Mouse (Mus musculus) c-Kit-positive CD71-negative TER-119-negative erythroid progenitor cells, embryonic 14.5 days (primary cell): Measurements from ENCODE around the gene Mgat1.
"Not testable (repeated sequence)": the region's sequence is repeated elsewhere in the genome, so short reads cannot be mapped to it uniquely, and the experiment has no call there.

ENCODE experiments used
- DNase-seq: peaks from one replicate; pipeline ENCODE4 v3.0.0-alpha.2; 2013; ENCODE audit warnings: low read depth

Gene Mgat1

DNA sequence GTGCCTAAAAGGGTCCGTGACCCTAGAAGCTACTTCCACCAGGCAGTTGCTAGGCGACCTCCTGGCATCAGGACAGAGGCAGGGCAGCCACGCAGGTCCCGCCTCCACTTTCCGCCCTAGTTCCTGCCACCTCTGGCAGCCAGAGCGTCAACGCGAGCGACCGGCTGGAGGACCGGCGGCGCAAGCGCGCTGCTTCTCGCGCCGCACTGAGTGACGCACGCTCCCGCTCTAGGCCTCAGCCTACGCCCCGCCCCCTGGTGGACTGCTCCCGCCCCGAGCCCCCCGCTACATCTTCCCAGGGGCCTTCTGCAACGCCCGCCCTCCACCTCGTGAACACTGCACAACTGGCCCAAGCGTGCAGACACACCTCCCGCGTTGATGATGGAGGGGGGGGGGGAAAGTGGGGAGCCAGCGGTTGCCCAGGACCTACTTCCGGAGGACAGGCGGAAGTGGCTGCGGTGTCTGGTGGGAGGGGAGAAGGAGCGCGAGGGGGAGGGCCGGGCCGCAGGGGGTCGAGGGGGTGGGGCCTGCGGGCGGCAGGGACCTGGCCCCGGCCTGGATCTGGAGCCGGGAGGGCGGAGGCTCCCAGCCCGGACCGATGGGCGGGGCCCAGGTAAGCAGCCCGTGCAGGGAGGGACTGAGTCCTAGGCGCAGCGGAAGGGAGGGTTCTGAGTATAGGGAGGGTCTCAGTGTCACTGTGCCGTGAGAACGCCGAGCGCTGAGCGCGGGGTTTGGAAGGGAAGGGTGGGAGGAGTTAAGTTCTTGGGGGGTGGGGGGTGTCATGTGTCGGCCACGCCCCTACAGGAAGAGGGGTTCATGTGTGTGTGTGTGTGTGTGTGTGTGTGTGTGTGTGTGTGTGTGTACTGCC is at the start of gene Mgat1:
Gene Mgat1 (plus strand): TSS at position 465 of the 868 bp plus-strand sequence.
- DNase-seq, result peak; percentile 85

DNA sequence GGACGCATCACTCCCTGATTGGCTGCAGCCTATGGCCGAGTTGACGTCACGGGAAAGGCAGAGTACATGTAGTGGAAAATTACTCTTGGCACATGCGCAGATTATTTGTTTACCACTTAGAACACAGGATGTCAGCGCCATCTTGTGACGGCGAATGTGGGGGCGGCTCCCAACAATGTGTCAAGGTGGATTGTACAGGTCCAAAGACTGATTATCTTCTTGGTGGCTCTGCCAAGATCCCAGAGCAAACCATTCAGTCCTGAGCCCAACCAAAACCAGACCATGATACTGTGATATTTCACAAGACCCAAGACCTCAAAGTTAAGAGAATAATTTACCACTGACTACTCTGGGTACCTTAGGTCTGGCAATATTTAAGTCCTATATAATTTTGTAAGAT is 49.2 kb upstream of the Mgat1 start:
- not testable (repeated sequence) for DNase-seq

DNA sequence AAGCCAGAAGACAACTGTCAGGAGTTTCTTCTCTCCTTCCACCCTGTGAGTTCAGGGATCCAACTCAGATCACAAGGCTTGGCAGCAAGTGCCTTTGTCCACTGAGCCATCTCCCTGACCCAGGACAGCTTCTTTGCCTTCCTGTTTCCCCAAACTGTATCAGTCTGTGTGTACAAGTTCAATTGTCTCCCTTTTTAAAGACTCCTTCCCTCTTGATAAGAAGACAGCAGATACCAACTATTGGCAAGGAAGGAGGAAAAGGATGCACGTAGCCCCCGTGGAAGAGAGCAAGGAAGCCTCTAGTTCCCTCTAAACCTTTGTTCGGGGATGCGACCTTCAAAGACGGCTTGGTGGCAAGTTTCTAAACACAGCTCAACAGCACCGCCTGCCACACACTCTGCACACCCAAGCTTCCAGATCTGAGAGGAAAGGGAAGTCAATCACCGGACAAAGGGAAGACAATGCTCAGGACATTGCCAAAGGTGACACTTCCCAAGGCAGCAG is 48.1 kb upstream of the Mgat1 start:
- no peak for DNase-seq

GRCm38 (mm10) chr11:49200666-49201065 is 43.3 kb upstream of the Mgat1 start:
- no peak for DNase-seq

DNA sequence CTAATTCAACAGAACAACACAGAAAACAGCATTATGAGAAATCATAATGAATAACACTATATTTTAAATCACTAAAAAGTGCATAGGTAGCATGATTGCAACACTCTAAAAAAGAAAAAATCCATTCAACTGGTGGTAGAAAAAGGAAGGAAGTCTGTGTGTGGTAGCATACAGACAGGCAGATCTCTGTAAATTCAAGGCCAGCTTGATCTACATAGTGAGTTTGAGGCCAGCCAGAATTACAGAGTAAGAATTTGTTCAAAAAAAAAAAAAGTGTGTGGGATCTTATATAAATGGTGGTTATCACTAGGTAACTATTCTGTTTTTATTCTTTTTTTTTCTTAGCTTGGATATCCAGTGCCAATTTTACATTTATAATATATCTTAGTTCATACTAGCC is 42.8 kb upstream of the Mgat1 start:
- DNase-seq, result no peak

DNA sequence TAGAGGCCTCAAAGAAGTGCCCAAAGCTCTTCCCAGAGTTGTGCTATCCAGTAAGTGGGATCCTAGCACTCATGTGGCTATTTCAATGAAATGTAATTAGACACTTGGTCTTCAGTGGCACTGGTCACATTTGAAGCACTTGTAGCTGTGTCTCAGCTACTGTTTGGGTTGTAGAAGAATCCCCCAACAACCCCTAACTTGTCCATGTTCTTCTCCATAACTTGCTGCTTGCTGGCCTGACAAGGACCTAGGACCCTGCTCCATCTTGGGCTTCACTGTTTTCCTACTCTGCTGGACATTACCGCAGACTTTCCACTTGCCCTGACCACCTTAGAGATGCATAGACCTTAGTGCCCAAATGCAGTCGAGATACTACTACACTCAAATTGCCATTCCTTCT is 41.9 kb upstream of the Mgat1 start:
- DNase-seq, result no peak

GRCm38 (mm10) chr11:49202523-49203061 is 41.4 kb upstream of the Mgat1 start:
- no peak for DNase-seq

DNA sequence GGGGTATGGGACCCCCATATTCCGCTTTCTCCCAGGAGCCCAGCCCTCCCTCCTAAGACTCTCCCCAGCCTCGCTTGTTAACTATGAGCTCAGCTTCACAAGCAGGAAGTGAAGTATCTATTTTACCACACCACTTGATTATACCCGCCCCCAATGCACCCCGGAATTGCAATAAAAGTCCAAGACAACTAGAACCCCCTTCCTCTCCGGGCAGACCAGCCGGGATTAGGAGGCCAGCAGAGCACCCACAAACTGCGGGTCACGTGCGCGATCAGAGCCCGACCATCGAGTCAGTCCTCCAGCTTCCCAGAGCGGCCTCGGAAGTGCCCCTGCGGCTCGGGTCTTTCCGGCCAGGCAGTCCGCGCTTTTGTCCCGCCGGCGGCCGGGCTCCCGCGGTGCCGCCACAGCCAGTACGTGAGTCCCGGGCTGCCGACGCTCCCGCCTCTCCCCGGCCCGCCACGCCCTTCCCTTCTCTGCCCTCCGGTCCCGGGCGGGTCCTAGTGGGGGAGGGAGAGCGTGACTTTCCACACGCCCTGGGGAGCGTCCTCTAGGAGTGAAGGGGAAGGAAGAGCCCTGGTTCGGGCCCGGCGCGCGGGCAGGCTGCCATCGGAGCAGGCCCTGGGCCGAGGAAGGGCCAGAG is 40.7 kb upstream of the Mgat1 start, which contains the start of gene Zfp62:
Gene Zfp62 (plus strand): TSS at position 164 of the 640 bp plus-strand sequence.
- peak; percentile 89 for DNase-seq

- no peak for DNase-seq
These were observed 40.1 kb upstream of the Mgat1 start for GRCm38 (mm10) chr11:49203771-49204497.

DNA sequence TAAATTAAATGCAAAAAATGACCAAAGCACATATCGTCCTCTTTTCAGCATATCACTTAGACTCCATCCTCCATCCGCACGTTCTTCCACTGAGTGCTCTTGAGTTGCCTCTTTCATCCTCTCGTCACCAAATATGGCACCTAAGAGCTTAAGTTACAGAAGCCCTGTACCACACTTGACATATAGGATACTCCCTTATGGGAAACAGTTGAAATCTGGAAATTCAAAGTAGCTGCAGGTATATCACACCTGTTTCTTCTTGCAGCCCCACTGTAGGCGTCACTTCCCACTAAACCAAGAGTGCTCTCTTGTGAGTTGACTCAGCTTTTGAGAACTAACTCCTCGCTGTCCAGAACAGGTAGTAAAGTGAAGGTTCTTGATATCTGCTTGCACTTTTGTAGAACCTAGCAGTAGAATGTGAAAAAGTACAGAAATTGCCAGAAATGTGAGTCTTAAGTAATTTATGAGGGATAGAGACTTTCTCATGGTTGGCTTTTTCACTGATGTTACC is 38.9 kb upstream of the Mgat1 start:
- DNase-seq, result no peak

GRCm38 (mm10) chr11:49207495-49207894 is 36.5 kb upstream of the Mgat1 start:
- no peak for DNase-seq

DNA sequence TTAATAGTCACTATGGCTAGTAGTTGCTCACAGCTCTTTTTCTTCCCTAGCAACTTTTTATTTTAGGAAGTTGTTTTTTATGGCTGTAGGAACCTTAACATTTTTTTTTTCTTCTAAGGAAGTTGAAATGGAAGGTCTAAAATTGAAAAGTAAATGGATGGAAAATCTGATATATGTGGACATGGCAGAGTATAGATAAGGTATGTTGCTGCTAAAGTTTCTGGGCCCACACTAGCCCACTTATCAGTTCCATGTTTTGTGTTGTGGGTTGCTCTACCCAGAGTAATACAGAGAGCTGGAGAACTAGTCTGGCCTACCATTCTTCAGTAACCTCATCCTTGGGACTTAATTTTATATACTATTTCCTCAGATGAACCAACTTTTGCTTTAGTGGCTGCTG is 31.4 kb upstream of the Mgat1 start:
- no peak for DNase-seq

DNA sequence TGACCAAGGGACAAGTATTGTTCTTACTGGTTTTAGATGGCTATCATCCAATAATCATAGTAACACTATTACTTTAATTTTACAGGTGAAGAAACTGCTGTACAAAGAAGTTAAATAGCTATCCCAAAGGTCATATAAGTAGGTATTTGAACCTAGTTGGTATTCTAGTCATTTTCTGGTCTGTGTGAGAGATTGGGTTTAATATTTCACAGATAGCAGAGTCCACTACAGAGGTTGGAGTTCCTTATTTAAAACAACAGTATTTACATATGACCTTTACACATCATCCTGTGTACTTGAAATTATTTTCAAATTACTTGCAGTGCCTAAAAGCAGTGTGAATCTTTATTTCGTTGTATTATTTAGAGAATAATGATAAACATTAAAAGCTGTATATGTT is 30.5 kb upstream of the Mgat1 start:
- DNase-seq, result no peak

DNA sequence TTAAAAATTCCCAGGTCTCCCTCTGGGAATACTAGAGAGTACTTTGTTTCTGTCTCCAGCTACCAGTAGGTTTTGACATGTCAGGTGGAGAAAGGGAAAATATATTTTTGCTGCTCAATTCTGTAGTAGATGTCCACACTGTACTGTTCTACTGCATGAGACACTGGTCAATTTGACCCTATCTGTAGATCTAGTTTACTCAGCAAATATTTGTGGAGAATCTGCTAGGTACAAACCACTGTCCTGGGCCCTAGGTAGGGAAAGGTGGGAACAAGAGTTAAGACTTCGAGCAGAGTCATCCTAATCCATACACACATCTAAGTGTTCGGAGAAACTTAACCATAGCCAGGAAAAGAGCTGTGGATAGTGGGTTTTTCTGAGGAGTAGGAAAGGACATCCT is 24.7 kb upstream of the Mgat1 start:
- no peak for DNase-seq

DNA sequence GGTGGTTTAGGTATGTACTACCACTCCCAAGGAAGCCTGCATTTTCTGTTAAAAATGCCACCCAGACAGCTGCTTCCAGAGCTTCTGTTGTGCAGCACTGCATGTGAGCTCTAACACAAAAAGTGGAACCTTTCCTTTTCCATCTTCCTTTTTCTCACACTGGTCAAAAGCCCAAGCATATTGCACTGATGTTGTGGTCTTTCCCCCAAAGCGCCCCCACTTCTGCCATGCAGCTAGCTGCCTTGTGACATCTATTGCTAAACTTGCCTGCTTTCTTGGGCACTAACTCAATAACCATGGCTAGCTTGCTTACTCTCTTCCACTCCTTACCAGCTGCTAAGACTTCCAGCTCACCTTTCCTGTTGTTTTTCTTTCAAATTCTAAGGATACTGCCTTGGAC is 19.5 kb upstream of the Mgat1 start:
- no peak for DNase-seq

- no peak for DNase-seq
These were observed 11.2 kb upstream of the Mgat1 start for GRCm38 (mm10) chr11:49232781-49233180.

GRCm38 (mm10) chr11:49235459-49236207 is 8.4 kb upstream of the Mgat1 start:
- DNase-seq, result no peak

DNA sequence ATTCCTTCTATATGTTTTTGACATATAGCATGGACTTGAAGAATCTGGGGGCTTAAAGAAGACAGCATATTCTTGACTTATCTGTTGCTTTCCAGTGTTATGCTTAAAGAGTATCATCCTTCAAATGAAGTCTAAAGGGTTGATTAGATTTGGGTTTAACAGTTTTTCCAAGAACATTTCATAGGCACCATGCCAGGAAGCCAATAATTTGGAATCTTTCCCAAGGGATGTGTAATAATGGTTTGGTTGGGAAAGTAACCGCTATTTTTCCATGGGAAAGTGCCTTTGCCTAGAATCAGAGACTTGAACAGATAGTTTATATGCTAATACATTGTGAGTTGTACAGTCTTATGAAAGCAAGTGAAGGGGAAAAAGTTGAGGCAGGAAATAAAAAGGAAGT is 7.1 kb upstream of the Mgat1 start:
- DNase-seq, result no peak

DNA sequence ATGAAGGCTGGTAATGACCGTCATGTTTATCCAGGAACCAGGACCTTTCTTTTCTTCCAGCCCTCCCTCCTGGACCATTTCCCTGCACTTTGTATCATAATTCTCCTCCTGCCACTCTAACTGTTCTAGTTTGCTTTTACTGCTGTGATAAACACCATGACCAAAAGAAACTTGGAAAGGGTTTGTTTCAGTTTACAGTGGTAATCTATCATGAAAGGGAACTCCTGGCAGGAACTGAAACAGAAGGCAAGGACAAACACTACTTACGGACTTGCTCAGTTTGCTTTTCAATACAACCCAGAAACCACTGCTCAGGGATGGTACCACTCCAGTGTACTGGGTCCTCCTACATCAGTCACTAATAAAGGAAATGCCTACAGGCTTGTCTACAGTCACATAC is 6.5 kb upstream of the Mgat1 start:
- DNase-seq, result no peak

- no peak for DNase-seq
These were observed 3.7 kb upstream of the Mgat1 start for GRCm38 (mm10) chr11:49240310-49240709.

DNA sequence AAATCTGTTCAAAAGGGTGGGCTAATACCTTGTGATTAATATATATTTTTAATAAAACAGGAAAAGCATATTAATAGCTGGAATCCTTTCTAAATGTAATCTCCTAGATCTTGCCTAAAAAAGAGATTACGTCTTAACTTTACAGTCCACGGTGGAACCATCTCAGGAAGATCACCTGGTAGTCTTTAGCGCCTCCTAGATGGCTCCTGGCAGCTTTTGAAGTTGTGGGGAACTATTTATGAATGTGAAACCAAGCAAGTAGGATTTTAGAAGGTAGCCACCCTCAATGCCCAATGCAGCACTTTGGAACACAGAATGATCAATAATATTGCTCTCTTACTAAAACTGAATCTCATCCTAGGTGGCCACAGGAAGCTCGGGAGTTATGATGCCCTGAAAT is 3.1 kb upstream of the Mgat1 start:
- DNase-seq, result no peak
